Mouse (Mus musculus): ENCODE results near the gene Serpina6.
"Not testable (repeated sequence)": the region's sequence is repeated elsewhere in the genome, so short reads cannot be mapped to it uniquely, and the experiment has no call there.

Gene Serpina6

GRCm38 (mm10) chr12:103656848-103657626, at the start of gene Serpina6:
Gene Serpina6, minus strand, starts transcription at chr12:103657212.
- no peak for DNase-seq (ENCODE audit: low read depth, low spot score)

GRCm38 (mm10) chr12:103706113-103706512, 49.1 kb upstream of the Serpina6 start:
- no peak for DNase-seq (ENCODE audit: low read depth, low spot score)

DNA sequence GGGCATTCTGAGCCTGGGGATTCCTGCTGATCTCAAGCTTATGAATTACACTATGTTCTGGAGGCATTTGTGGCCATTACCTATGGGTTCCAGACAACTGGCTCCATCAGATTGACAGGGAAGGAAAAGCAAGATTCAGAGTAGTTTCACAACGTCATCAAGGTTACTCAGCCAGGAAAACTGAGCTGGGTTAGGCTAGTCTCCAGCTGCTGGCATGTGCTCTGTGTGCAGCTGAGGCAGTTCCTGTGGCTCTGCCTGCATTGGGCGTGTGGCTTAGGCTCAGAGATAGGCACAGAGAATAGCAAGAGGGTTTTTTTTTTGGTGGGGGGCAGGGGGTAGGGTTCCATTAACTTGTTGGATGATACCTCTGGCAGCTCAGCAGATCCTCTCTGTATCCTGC, 48.5 kb upstream of the Serpina6 start:
- no peak for DNase-seq (ENCODE audit: low read depth, low spot score)

- no peak for DNase-seq (ENCODE audit: low read depth, low spot score)
Measured at GRCm38 (mm10) chr12:103700144-103700750, 43.2 kb upstream of the Serpina6 start.

- DNase-seq (ENCODE audit: low read depth, low spot score) = no peak
Measured at GRCm38 (mm10) chr12:103695429-103695828, 38.4 kb upstream of the Serpina6 start, which contains the start of gene Serpina1f. Gene Serpina1f, minus strand, starts transcription at chr12:103695529.

- DNase-seq (ENCODE audit: low read depth, low spot score) = no peak
Measured at GRCm38 (mm10) chr12:103688221-103688814, 31.3 kb upstream of the Serpina6 start.

- DNase-seq (ENCODE audit: low read depth, low spot score) = no peak
Measured at GRCm38 (mm10) chr12:103687021-103687420, 30.0 kb upstream of the Serpina6 start.

DNA sequence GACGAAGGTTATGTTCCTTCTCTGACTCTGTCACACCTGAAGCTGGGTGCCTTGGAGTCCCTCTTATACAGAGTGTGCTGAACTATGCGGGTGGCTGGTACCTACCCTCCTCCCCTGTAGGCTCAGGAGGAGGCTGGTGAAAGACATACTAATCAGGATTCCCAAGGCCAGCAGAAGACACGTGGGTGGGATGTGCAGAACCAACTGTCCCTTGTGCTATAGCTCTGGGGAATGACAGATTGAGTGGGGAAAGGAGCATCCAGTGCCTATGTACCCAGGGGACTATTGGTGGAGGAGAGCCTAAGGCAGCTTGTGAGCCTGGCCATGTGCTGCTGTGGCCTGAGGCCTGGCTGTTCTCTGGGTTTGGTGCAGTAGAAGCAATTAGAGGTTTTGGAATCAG, 29.0 kb upstream of the Serpina6 start:
- no peak for DNase-seq (ENCODE audit: low read depth, low spot score)

GRCm38 (mm10) chr12:103685386-103685785, 28.4 kb upstream of the Serpina6 start:
- DNase-seq (ENCODE audit: low read depth, low spot score) = no peak

DNA sequence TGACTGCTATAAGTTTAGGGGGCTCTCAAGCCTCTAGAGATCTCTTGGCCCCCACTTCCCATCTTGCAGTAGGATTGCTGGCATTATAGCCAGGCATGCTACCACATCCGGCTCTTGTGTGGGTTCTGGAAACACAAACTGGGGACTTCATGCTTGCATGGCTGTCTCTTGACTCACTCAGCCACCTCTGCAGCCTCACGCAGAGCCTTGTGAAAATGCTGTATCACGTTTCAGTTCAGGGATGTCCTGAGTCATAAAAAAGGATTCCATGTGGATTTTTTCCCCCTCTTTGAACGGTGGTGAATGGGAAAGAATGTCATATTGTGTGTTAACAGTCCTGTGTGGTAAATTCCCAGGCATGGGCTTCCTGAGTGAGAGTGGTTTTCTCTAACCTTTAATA, 26.8 kb upstream of the Serpina6 start:
- no peak for DNase-seq (ENCODE audit: low read depth, low spot score)

DNA sequence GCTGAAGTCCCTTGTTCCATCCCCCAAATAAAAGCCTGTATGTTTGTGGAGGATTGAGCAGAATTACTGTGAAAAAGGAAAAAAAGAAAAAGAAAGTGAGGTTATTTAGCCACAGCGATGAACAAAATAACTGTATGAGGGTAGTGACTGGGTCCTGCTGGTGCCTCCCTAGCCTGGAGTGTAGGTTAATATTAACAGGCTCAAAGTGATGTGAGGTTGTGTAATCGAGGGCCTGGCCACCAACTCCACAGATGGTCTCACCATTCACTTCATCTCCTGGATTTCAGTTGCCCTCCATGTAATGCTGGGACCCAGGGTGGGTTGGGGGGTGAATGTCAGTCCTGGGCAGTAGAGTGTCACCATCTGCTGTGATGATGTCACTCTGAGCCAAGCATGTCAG, 24.7 kb upstream of the Serpina6 start:
- DNase-seq (ENCODE audit: low read depth, low spot score) = no peak

DNA sequence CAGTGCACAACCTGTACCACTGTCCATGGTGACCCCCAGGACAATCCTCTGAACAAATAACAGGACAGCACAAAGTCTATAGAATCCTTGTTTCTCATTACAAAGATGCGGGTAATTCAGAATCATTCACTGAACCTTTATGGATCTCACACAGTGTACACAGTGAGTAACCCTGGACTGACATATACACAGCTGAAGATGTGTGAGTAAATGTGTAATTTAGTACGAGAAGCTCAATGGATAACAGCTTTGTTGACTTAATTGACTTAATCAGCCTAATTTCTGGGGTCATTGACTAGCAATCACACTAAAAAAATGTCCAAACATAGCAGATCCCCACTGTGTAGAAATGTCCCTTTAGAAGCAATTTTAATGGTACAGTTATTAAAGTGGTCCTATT, 24.2 kb upstream of the Serpina6 start:
- no peak for DNase-seq (ENCODE audit: low read depth, low spot score)

GRCm38 (mm10) chr12:103679853-103680252, 22.8 kb upstream of the Serpina6 start:
- not testable (repeated sequence) for DNase-seq (ENCODE audit: low read depth, low spot score)

DNA sequence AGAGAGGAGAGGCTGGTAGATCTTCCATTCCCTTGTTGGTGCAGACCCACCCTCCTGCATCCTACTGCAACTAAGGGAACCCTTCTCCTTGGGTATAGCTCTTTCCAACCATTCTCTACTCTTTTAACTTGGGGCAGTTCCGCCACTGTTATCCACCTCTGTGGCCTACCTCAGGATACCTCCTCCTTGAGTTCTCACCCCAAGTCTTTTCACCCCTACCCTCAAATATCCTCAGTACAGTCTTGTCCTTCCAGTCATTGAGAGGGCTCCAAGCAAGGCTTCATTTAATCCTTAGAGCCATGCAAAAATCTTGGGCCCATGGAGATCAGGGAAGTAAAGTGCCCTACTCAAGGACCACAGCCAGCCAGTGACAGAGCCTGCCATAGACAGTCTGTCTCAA, 19.0 kb upstream of the Serpina6 start, which contains the start of gene Serpina16:
Gene Serpina16, minus strand, starts transcription at position 101 of the 400 bp plus-strand sequence.
- DNase-seq (ENCODE audit: low read depth, low spot score) = no peak

- DNase-seq (ENCODE audit: low read depth, low spot score) = no peak
Measured at GRCm38 (mm10) chr12:103673179-103673578, 16.2 kb upstream of the Serpina6 start.

DNA sequence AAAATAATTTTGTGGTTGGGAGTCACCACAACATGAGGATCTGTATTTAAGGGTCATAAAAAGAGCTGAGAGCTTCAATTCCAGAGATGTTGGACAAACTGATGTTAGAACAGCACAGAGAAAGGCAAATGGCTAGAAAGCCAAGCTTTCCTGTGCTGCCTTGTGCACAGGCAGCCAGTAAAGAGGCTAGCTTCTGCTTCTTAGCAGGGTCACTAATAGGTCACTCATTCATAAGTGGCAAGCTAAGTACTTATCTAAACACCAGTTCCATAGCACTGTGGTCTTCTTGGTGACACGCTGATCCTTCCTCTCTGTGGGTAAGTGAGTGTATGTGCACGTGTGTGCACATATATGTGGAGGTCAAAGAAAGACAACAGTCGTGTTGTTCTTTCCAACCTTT, 14.5 kb upstream of the Serpina6 start:
- DNase-seq (ENCODE audit: low read depth, low spot score) = no peak

DNA sequence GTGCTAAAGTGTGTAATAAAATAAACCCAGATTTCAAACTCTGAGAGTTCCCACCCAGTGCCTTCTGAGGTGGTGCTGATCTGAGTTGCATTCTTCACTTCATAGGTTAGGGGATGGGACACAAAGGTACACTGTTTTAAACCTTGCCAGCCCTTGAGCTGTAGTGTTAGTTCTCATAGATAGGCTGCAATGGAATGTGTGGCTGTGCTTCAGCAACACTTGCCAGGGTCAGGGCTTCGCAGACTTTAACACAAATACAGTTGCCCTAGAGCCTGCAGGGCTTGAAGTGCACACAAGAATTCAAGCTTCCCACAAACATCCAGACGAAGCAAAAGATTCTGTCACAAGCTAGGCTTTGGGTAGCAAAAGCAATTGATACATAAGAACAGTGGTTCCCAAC, 14.0 kb upstream of the Serpina6 start:
- no peak for DNase-seq (ENCODE audit: low read depth, low spot score)

DNA sequence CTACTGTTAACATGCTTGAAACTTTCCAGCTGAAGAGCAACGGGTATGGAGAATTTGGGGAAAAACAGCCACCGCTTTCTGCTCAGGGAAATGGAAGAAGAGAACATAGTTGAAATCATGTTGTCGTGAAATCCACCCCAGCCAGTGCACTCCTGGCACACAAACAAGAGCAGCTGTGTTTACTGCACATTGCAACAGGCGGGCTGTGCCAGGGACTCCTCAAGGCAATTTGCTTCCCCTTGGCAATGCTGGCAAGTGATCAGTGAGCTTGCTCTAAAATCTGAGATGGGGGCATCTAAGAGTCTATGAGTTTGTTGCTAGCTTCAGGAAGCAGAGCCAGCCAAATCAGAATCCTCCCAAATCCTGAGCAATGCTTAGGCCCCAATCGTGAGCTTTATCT, 13.3 kb upstream of the Serpina6 start:
- DNase-seq (ENCODE audit: low read depth, low spot score) = no peak

GRCm38 (mm10) chr12:103665286-103665685, 8.3 kb upstream of the Serpina6 start:
- no peak for DNase-seq (ENCODE audit: low read depth, low spot score)

DNA sequence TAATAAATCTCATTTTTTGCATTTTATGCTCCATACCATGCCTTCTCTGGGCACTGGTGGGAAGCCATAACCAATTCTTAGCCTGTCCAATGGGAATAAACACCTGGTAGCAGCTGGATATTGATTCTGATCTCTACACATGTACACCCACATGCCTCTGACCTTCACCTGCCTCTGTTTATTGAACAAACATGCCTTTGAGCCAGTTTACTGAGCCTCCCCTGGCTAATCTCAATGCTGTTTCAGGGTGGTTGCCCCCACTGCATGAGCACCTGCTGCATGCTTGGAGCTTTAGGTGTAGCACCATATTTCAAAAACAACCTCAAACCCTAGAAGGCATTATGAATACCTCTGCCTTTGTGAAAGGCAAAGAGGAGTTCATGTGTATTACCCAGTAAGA, 5.0 kb upstream of the Serpina6 start:
- DNase-seq (ENCODE audit: low read depth, low spot score) = not testable (repeated sequence)

GRCm38 (mm10) chr12:103660076-103660475, 3.1 kb upstream of the Serpina6 start:
- DNase-seq (ENCODE audit: low read depth, low spot score) = no peak

- DNase-seq (ENCODE audit: low read depth, low spot score) = no peak
Measured at GRCm38 (mm10) chr12:103659171-103659570, 2.2 kb upstream of the Serpina6 start.

- DNase-seq (ENCODE audit: low read depth, low spot score) = no peak
Measured at GRCm38 (mm10) chr12:103657991-103658390, 979 bp upstream of the Serpina6 start.
